Mouse (Mus musculus): ENCODE data around the gene Rxylt1. TPM values are rescaled to one million over a fixed set of nuclear protein-coding genes. Genes with fewer than 3 reads are reported as not detected.

The Rxylt1 gene
- polyA plus RNA-seq, 2 experiments from 2014 or later, result 10.9 to 15.3 TPM

GRCm38 (mm10) chr10:122040372-122040771 is 56.8 kb downstream of the Rxylt1 start:
- no peak for ATAC-seq

DNA sequence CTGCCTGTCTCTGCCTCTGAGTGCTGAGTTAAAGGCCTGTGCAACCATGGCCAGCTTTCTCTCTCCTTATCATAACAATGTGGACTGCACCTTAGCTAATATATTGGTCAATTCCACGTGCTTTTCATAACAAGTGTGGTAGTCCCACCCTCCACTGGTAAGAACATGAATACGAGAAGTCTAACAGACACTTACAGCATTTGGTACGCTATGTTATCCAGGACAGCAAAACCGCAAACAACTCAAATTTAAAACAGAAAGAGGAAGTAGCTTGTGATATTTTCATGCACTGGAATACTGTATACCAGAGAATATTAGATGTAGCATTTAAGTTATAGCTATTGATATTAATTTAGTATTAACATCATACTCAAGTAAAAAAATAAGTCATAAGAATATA is 57.6 kb downstream of the Rxylt1 start:
- no peak for ATAC-seq

DNA sequence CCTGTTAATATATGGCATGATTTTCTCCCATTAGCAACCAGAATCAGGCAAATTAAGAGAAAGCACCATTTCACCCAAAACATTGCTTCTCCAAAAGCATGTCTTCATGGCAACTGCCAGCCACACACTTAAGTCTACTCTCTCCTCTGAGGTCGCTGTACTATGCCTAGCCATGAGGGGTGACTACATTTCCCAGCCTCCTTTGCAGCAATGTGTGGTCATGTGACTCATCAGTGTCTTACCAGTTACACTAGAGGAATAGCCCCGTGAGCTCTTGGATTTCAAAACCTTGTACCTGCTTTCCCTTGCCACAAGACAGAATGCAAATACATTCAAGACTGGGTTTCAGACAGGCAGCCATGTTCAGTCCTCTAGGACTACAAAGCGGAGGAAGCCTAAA is 58.6 kb downstream of the Rxylt1 start:
- peak; percentile 77 for ATAC-seq

- ATAC-seq, result no peak
Measured at GRCm38 (mm10) chr10:122033271-122033670, 63.9 kb downstream of the Rxylt1 start.

GRCm38 (mm10) chr10:122030420-122030819 is 66.8 kb downstream of the Rxylt1 start:
- ATAC-seq, result no peak

DNA sequence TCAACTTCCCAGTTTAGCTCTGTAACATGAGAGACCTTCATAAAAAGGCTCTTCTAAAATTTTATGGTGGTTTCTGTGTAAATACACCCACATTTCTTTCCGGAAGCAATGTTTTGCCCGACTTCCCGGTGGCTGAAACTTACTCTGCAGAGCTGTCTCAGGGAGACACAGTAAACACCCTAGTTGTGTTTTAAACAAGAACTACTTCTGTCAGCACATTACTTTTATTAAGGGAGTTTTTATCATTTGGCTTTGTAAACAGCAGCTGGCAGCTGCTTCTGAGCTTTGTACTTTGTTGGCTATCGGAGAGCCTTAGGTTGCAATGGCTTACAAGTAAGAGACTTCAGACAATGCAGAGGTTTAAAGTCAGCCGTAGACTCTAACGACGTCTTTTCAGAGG is 67.4 kb downstream of the Rxylt1 start:
- peak; percentile 39 for ATAC-seq

Other genes with a start within 250 kb of the Rxylt1 start
- under 1 TPM in 1 of 2 experiments, not detected in 1; 0.39 TPM for gene Srgap1, start 50.1 kb downstream of the Rxylt1 start, polyA plus RNA-seq (2017; shearing (Covaris generic))

All from CD4-positive, CD25-positive, alpha-beta regulatory T cell, adult 4 months (primary cell).